Mouse (Mus musculus) heart, adult 2 months (tissue): ENCODE measurements around the gene Brk1. TPM values are rescaled to one million over a fixed set of nuclear protein-coding genes. Genes with fewer than 3 reads are reported as not detected.

Experiments used
- DNase-seq, 2 experiments: peaks; one replicate each; pipeline ENCODE4 v3.0.0; 2021
- H3K27ac ChIP-seq: fragments of 200-600 bp; 2 replicates; pipeline ENCODE4 v1.8.1; 2022
- H3K27me3 ChIP-seq: fragments of 200-500 bp; 2 replicates; pipeline ENCODE4 v1.6.1; 2012; ENCODE audit warnings: mild to moderate bottlenecking, low read length, inconsistent platforms, mixed read lengths; ENCODE audit not compliant: control insufficient read depth, insufficient read depth
- H3K36me3 ChIP-seq: fragments of 200-500 bp; 2 replicates; pipeline ENCODE4 v1.6.1; 2012; ENCODE audit warnings: low read length, inconsistent platforms; ENCODE audit not compliant: control insufficient read depth, insufficient read depth
- H3K4me1 ChIP-seq: fragments of 200-500 bp; 2 replicates; pipeline ENCODE4 v1.6.1; 2011; ENCODE audit warnings: low read length; ENCODE audit not compliant: control insufficient read depth, insufficient read depth
- H3K4me3 ChIP-seq: fragments of 200-600 bp; 2 replicates; pipeline ENCODE4 v1.8.1; 2022
- H3K79me2 ChIP-seq: fragments of 200-500 bp; replicated peaks from 2 replicates; pipeline ENCODE4 v1.6.1; 2012; ENCODE audit warnings: mild to moderate bottlenecking, inconsistent platforms, low read length, moderate library complexity, mixed read lengths; ENCODE audit not compliant: control insufficient read depth, insufficient read depth
- H3K9ac ChIP-seq: fragments of 200-500 bp; 2 replicates; pipeline ENCODE4 v1.6.1; 2012; ENCODE audit warnings: low read depth, mild to moderate bottlenecking, control low read depth, inconsistent platforms, low read length, mixed read lengths
- CTCF ChIP-seq: fragments of 200-600 bp; IDR thresholded peaks from 2 replicates; pipeline ENCODE4 v1.8.1; 2022; ENCODE audit warnings: antibody characterized with exemption, mild to moderate bottlenecking, moderate library complexity
- EP300 ChIP-seq: fragments of 200-500 bp; IDR thresholded peaks from 2 replicates; pipeline ENCODE4 v1.6.1; 2011; ENCODE audit warnings: low read depth, low read length, control low read depth; ENCODE audit not compliant: insufficient read depth
- POLR2A ChIP-seq: fragments of 200-500 bp; IDR thresholded peaks from 2 replicates; pipeline ENCODE4 v1.6.1; 2011; ENCODE audit warnings: mild to moderate bottlenecking, low read depth, low read length, control low read depth; ENCODE audit not compliant: insufficient read depth
- WGBS: fragments of 180-500 bp; shearing (Covaris S2); methylation state at CpG from one replicate; pipeline ENCODE4 v1.1.7; 2018; 5-methylcytosine and 5-hydroxymethylcytosine counted together
- intact Hi-C: fragments of 180-260 bp; cut with DNase I; formaldehyde crosslinking; loops from one replicate; pipeline ENCODE4 v1.15.1; 2025
- polyA plus RNA-seq: library from polyadenylated mRNA; depleted of rRNA; stranded (reverse); fragments of >200 nt; gene quantifications from 2 replicates; pipeline ENCODE4 v1.2.3, GENCODE M21; 2012
- total RNA-seq, 2 experiments: library from RNA; stranded (reverse); gene quantifications; 2 replicates each; pipeline ENCODE4 v1.2.3; 2021

Gene Brk1
- total and polyA plus RNA-seq, 3 experiments: 60.4 to 128 (median 70.2) TPM

DNA sequence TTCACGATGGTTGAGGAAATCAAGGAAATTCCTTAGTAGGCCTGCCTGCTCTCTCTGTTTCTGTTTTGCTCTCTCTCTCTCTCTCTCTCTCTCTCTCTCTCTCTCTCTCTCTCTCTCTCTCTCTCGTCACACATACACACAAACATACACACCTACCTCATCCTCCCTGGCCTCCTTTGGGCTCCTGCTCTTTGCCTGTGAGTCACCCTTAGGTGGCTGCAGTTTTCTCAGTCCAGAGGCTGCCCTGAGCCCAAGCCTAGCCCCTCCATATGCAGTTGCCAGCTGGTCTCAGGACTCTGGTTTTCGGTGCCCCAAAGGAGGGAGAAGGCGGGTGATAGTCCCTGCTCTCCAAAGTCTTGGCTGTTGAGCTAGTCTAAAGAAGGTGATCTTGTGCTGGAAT lies 38.4 kb downstream of the Brk1 start:
- WGBS: 71% methylated on average over 4 of the region's 4 CpGs
- no peak overlapping the region for H3K9ac ChIP-seq
- intact Hi-C loops: no loop called here
- DNase-seq: no peak
- H3K36me3 ChIP-seq: peaks cover 5% of the 10 kb centered on the region
- peak overlapping the region; percentile 33 for H3K27ac ChIP-seq
- peaks cover 15% of the 10 kb centered on the region for H3K4me1 ChIP-seq
- no peaks in the 10 kb centered on the region for H3K27me3 ChIP-seq
- no peak for TF ChIP-seq EP300
- TF ChIP-seq CTCF: no peak
- TF ChIP-seq POLR2A: no peak
- peaks cover 1% of the 10 kb centered on the region; the same call in 1 of the 2 replicates for H3K79me2 ChIP-seq
- H3K4me3 ChIP-seq: no peak overlapping the region

DNA sequence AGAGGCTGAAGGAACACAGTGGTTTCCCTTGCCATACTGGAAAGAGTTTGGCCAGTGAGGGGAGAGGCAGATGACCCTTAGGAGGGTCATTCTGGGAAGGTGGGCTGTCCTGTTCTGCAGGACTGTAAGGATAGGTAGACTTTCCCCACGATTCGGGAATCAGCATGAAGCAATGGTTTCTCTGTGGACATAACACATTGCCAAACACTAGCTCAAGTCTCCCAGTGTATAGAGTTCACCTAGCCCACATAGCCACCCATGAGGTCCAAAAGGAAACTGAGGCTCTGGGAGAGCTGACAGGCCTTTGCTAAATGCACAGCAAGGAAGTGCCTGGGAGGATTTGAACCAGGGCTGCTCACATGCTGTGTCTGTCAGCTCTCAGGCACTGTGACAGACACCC lies 39.4 kb downstream of the Brk1 start:
- H3K79me2 ChIP-seq: peaks cover 1% of the 10 kb centered on the region; the same call in 1 of the 2 replicates
- H3K27ac ChIP-seq: peak overlapping the region; percentile 84
- no peaks in the 10 kb centered on the region for H3K27me3 ChIP-seq
- no peak for DNase-seq
- peaks cover 15% of the 10 kb centered on the region for H3K4me1 ChIP-seq
- 92% methylated on average over 2 of the region's 2 CpGs for WGBS
- TF ChIP-seq CTCF: no peak
- TF ChIP-seq POLR2A: no peak
- no peak for TF ChIP-seq EP300
- peaks cover 5% of the 10 kb centered on the region for H3K36me3 ChIP-seq
- no peak overlapping the region for H3K9ac ChIP-seq
- intact Hi-C loops: no loop called here
- H3K4me3 ChIP-seq: no peak overlapping the region

DNA sequence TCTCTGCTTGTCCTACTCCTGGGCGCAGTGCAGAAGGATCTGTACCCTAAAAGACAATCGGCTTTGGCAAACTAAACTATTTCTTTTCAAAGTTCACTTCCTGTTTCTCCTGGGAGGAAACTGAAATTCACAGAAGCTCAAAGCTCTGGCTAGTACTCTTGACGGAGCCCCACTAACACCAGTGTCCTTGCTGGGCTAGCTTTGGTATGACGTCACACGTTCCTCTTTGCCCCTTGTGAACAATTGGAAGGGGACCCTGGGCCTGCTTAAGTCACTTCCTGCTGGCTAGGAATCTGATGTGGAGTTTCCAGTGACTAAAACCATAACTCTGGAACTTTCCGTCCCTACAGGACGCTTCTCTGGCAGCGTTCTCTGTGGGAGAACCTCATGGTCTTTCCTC lies 40.2 kb downstream of the Brk1 start:
- peak; percentile 68 to 83 for DNase-seq
- Histone ChIP-seq H3K9ac (no peak overlapping the region; the same call in 1 of the 2 replicates), H3K36me3 (peaks cover 5% of the 10 kb centered on the region), H3K27me3 (no peaks in the 10 kb centered on the region), H3K4me3 (no peak overlapping the region), H3K27ac (peak overlapping the region; percentile 84), H3K4me1 (peaks cover 15% of the 10 kb centered on the region), H3K79me2 (peaks cover 1% of the 10 kb centered on the region; the same call in 1 of the 2 replicates)
- 28% methylated on average over 8 of the region's 8 CpGs for WGBS
- peak; percentile 86 for TF ChIP-seq EP300
- peak; percentile 57; the same call in 1 of the 2 replicates for TF ChIP-seq POLR2A
- TF ChIP-seq CTCF: no peak
- intact Hi-C loops: no loop called here

DNA sequence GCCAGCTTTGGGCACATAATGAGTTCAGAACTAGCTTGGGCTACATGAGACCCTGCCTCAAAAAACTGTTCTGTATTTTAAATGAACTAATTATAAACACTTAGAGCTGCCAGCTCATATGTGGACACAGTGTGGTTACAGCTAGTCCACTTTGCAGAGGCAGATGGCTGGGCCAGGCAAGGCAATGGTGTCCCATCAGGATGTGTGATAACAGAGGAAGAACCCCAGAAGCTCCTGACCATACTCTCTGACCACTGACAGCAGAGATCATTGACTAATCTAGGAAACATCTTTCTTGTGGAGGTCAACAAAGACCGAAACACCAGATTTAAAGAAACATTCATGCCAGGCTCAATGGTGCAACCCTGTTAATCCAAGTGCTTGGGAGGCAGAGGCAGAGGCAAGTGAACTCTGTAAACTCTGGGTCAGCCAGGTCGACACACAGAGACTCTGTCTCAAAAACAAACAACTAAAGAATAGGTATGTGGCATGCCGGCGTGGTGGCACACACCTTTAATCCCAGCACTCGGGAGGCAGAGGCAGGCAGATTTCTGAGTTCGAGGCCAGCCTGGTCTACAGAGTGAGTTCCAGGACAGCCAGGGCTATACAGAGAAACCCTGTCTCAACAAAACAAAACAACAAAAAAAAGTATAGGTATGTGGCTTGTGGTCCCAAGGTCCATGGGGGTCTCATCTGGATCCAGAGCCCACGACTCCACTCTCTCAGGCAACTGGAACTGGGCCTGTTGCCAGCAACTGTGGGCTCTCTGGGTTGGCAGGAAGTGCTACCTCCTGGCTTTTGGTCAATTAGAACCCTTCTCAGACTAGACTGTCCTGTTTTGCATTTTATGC lies 45.0 kb downstream of the Brk1 start:
- no peaks in the 10 kb centered on the region for H3K79me2 ChIP-seq
- H3K27me3 ChIP-seq: no peaks in the 10 kb centered on the region
- H3K4me1 ChIP-seq: peaks cover 16% of the 10 kb centered on the region
- H3K27ac ChIP-seq: no peak overlapping the region
- no peak overlapping the region for H3K4me3 ChIP-seq
- H3K36me3 ChIP-seq: peaks cover 5% of the 10 kb centered on the region
- DNase-seq: no peak
- intact Hi-C loops: no loop called here
- H3K9ac ChIP-seq: no peak overlapping the region
- TF ChIP-seq EP300: no peak
- no peak for TF ChIP-seq POLR2A
- TF ChIP-seq CTCF: no peak
- WGBS: 79% methylated on average over 7 of the region's 7 CpGs

DNA sequence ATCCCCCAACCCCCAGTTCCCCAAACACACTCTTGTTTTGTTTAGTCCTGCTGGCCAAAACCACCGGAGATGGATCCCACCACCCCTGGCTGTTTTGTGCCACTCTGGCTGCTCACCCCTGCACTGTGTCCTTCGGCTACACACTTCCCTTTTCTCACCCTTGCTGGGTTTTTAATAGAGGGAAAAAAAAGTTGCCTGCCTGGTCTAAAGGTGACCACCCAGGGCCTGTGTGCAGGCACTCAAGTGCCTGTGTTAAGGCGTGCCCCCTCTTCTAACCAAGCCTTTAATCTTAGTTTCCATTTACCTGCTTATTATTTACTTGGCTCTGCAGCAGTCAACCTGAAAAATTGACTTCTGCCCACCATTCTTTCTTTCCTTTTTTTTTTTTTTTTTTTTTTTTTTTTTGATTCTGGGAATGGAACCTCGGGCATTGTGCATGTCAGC lies 45.6 kb downstream of the Brk1 start:
- peaks cover 3% of the 10 kb centered on the region for H3K36me3 ChIP-seq
- WGBS: 65% methylated on average over 4 of the region's 4 CpGs
- no peaks in the 10 kb centered on the region for H3K79me2 ChIP-seq
- TF ChIP-seq POLR2A: no peak
- TF ChIP-seq CTCF: no peak
- no peak for TF ChIP-seq EP300
- no peaks in the 10 kb centered on the region for H3K27me3 ChIP-seq
- no peak for DNase-seq
- no peak overlapping the region for H3K4me3 ChIP-seq
- intact Hi-C loops: no loop called here
- H3K4me1 ChIP-seq: peaks cover 14% of the 10 kb centered on the region
- H3K27ac ChIP-seq: no peak overlapping the region
- H3K9ac ChIP-seq: no peak overlapping the region

DNA sequence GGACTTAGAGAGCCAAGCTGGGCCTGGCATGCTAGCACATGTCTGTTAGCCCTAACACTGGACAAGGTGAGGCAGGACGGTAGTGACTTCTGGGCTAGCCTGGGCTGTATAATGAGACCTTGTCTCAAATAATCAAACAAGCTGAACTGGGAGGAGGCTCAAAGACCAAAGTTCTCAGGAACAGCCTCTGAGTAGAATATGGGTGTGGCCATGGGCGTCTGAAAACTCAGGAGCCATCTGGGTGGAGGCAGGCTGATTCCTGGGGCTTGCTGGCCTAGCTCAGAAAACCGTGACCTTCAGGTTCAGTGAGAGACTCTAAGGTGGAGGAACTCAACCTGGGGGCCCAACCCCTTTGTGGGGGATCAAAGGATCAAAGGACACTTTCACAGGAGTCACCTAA lies 47.1 kb downstream of the Brk1 start:
- H3K9ac ChIP-seq: no peak overlapping the region
- WGBS: 71% methylated on average over 3 of the region's 3 CpGs
- no peak overlapping the region for H3K27ac ChIP-seq
- H3K4me3 ChIP-seq: no peak overlapping the region
- H3K36me3 ChIP-seq: no peaks in the 10 kb centered on the region; the same call in 1 of the 2 replicates
- DNase-seq: no peak
- TF ChIP-seq CTCF (no peak), POLR2A (no peak), EP300 (no peak)
- peaks cover 10% of the 10 kb centered on the region for H3K4me1 ChIP-seq
- H3K27me3 ChIP-seq: no peaks in the 10 kb centered on the region
- intact Hi-C loops: no loop called here
- no peaks in the 10 kb centered on the region for H3K79me2 ChIP-seq
